Mouse (Mus musculus) stomach, postnatal 0 days (tissue): ENCODE measurements around the gene Ccl6. TPM values are rescaled to one million over a fixed set of nuclear protein-coding genes. Genes with fewer than 3 reads are reported as not detected.

Experiments
- ATAC-seq: fragments of 200-750 bp; cut with Nextera tagmentation; 2 replicates; pipeline ENCODE4 v1.8.0; 2017; ENCODE audit not compliant: low FRiP score, low TSS enrichment
- DNase-seq: peaks from one replicate; pipeline ENCODE4 v3.0.0-alpha.2; 2016; ENCODE audit warnings: low spot score
- H3K27ac ChIP-seq: fragments of 300-500 bp; sonication (generic); replicated peaks from 2 replicates; pipeline ENCODE4 v1.5.1; 2014; ENCODE audit warnings: mild to moderate bottlenecking, control low read depth
- H3K27me3 ChIP-seq: fragments of 300-500 bp; sonication (generic); 2 replicates; pipeline ENCODE4 v1.6.1; 2014; ENCODE audit warnings: low read length; ENCODE audit not compliant: control insufficient read depth, insufficient read depth
- H3K36me3 ChIP-seq: fragments of 300-500 bp; sonication (generic); 2 replicates; pipeline ENCODE4 v1.6.1; 2014; ENCODE audit warnings: low read length, mixed read lengths; ENCODE audit not compliant: control insufficient read depth, insufficient read depth
- H3K4me1 ChIP-seq: fragments of 300-500 bp; sonication (generic); replicated peaks from 2 replicates; pipeline ENCODE4 v1.6.1; 2014; ENCODE audit warnings: antibody characterized with exemption; ENCODE audit not compliant: control insufficient read depth, insufficient read depth
- H3K4me2 ChIP-seq: fragments of 300-500 bp; sonication (generic); replicated peaks from 2 replicates; pipeline ENCODE4 v1.6.1; 2014; ENCODE audit warnings: low read depth, mild to moderate bottlenecking, control low read depth, moderate library complexity
- H3K4me3 ChIP-seq: fragments of 300-500 bp; sonication (generic); 2 replicates; pipeline ENCODE4 v1.5.1; 2014; ENCODE audit warnings: low read depth, low read length, control low read depth
- H3K9ac ChIP-seq: fragments of 300-500 bp; sonication (generic); 2 replicates; pipeline ENCODE4 v1.6.1; 2014; ENCODE audit warnings: mild to moderate bottlenecking, low read length, control low read depth, mixed read lengths
- H3K9me3 ChIP-seq: fragments of 300-500 bp; sonication (generic); 2 replicates; pipeline ENCODE4 v1.6.1; 2016; ENCODE audit warnings: low read length; ENCODE audit not compliant: control insufficient read depth
- CTCF ChIP-seq: IDR thresholded peaks from 2 replicates; pipeline ENCODE4 v1.5.1; 2016; ENCODE audit warnings: antibody characterized with exemption, low read depth, mild to moderate bottlenecking, moderate library complexity
- EP300 ChIP-seq: optimal IDR thresholded peaks from 2 replicates; pipeline ENCODE3; 2016; ENCODE audit warnings: antibody characterized with exemption
- WGBS: fragments of 180-500 bp; shearing (Covaris S2); extraction: QIAGEN DNeasy Blood & Tissue Kit; methylation state at CpG from one replicate; pipeline ENCODE4 v1.1.7; 2014; 5-methylcytosine and 5-hydroxymethylcytosine counted together
- polyA plus RNA-seq: library from polyadenylated mRNA; unstranded; fragments of >200 nt; fragmentation: Nextera tagmentation; extraction: Ambion mirVana; gene quantifications from 2 replicates; pipeline ENCODE4 v1.2.1, GENCODE M21; 2015

Ccl6 gene
- polyA plus RNA-seq, 1 experiment from 2014 or later: 58.5 TPM

GRCm38 (mm10) chr11:83572834-83573233, 20.1 kb downstream of the Ccl6 start:
- Histone ChIP-seq H3K27me3 (no peaks in the 10 kb centered on the region), H3K4me2 (no peak overlapping the region), H3K36me3 (no peaks in the 10 kb centered on the region), H3K9ac (no peak overlapping the region), H3K27ac (no peak overlapping the region), H3K4me1 (no peaks in the 10 kb centered on the region), H3K4me3 (no peak overlapping the region), H3K9me3 (no peaks in the 10 kb centered on the region)
- DNase-seq: peak; percentile 40
- WGBS: 51% methylated on average over 9 of the region's 9 CpGs
- TF ChIP-seq EP300 (no peak), CTCF (no peak)
- no peak for ATAC-seq

GRCm38 (mm10) chr11:83572223-83572622, 20.7 kb downstream of the Ccl6 start:
- TF ChIP-seq EP300: no peak
- TF ChIP-seq CTCF: no peak
- Histone ChIP-seq H3K4me3 (no peak overlapping the region), H3K9ac (no peak overlapping the region), H3K4me2 (no peak overlapping the region), H3K9me3 (no peaks in the 10 kb centered on the region), H3K27me3 (no peaks in the 10 kb centered on the region), H3K4me1 (no peaks in the 10 kb centered on the region), H3K36me3 (no peaks in the 10 kb centered on the region), H3K27ac (no peak overlapping the region)
- DNase-seq: no peak
- ATAC-seq: no peak
- 87% methylated on average over 8 of the region's 8 CpGs for WGBS

- no peak overlapping the region for H3K9ac ChIP-seq
- 58% methylated on average over 2 of the region's 2 CpGs for WGBS
- ATAC-seq: no peak
- H3K4me3 ChIP-seq: no peak overlapping the region
- H3K4me1 ChIP-seq: no peaks in the 10 kb centered on the region
- no peaks in the 10 kb centered on the region for H3K27me3 ChIP-seq
- TF ChIP-seq CTCF: no peak
- TF ChIP-seq EP300: no peak
- no peak for DNase-seq
- no peaks in the 10 kb centered on the region for H3K9me3 ChIP-seq
- no peak overlapping the region for H3K27ac ChIP-seq
- no peaks in the 10 kb centered on the region for H3K36me3 ChIP-seq
- no peak overlapping the region for H3K4me2 ChIP-seq
These were observed 22.7 kb downstream of the Ccl6 start for GRCm38 (mm10) chr11:83570189-83570588.

GRCm38 (mm10) chr11:83569249-83569648, 23.6 kb downstream of the Ccl6 start:
- Histone ChIP-seq H3K4me2 (no peak overlapping the region), H3K9me3 (no peaks in the 10 kb centered on the region), H3K27me3 (no peaks in the 10 kb centered on the region), H3K27ac (no peak overlapping the region), H3K9ac (no peak overlapping the region), H3K4me1 (no peaks in the 10 kb centered on the region), H3K36me3 (no peaks in the 10 kb centered on the region), H3K4me3 (no peak overlapping the region)
- DNase-seq (no peak), ATAC-seq (no peak)
- WGBS: 94% methylated on average over 7 of the region's 7 CpGs
- TF ChIP-seq CTCF (no peak), EP300 (no peak)

- ATAC-seq (no peak), DNase-seq (no peak)
- 87% methylated on average over 3 of the region's 3 CpGs for WGBS
- Histone ChIP-seq H3K4me1 (no peaks in the 10 kb centered on the region), H3K4me2 (no peak overlapping the region), H3K27ac (no peak overlapping the region), H3K9ac (no peak overlapping the region), H3K9me3 (no peaks in the 10 kb centered on the region), H3K4me3 (no peak overlapping the region), H3K27me3 (no peaks in the 10 kb centered on the region), H3K36me3 (no peaks in the 10 kb centered on the region)
- TF ChIP-seq EP300 (no peak), CTCF (no peak)
These were observed 24.1 kb downstream of the Ccl6 start for GRCm38 (mm10) chr11:83568786-83569185.

DNA sequence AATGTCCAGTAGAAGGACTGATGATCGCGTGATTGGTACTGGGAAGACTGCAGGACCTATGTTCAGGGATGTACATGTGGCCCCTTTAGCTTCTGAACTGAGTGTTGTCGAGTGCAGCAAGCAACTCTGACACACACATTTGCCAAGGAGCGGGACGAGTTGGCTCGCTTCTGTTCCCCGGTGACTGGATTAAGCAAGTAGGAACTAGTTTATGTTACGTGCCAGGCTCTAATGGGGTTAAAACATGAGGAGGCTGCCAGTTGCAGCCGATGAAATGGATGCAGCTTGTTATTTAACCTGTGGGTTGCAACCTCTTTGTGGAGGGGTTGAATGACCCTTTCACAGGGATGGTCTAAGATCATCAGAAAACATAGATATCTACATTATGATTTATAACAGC, 24.8 kb downstream of the Ccl6 start:
- ATAC-seq (no peak), DNase-seq (no peak)
- no peak for TF ChIP-seq CTCF
- TF ChIP-seq EP300: no peak
- WGBS: 79% methylated on average over 9 of the region's 9 CpGs
- H3K36me3 ChIP-seq: no peaks in the 10 kb centered on the region
- H3K4me1 ChIP-seq: no peaks in the 10 kb centered on the region
- H3K9ac ChIP-seq: no peak overlapping the region
- H3K4me2 ChIP-seq: no peak overlapping the region
- no peak overlapping the region for H3K4me3 ChIP-seq
- H3K9me3 ChIP-seq: no peaks in the 10 kb centered on the region
- H3K27ac ChIP-seq: no peak overlapping the region
- no peaks in the 10 kb centered on the region for H3K27me3 ChIP-seq
